Mouse (Mus musculus) ES-E14 (cell line): Measurements from ENCODE around the gene Cd163l1. TPM values are rescaled to one million over a fixed set of nuclear protein-coding genes. Genes with fewer than 3 reads are reported as not detected.

Source experiments
- DNase-seq: peaks from one replicate; pipeline ENCODE4 v3.0.0-alpha.2; 2013; ENCODE audit warnings: low read depth, low spot score
- H3K27ac ChIP-seq: 2 replicates; pipeline ENCODE4 v1.5.1; 2012; ENCODE audit warnings: low read depth, mild to moderate bottlenecking, low read length, moderate library complexity, mixed read lengths; ENCODE audit not compliant: poor library complexity, insufficient read depth, severe bottlenecking
- H3K36me3 ChIP-seq: 2 replicates; pipeline ENCODE4 v1.6.1; 2012; ENCODE audit warnings: mild to moderate bottlenecking, low read length, moderate library complexity, mixed read lengths; ENCODE audit not compliant: control insufficient read depth, poor library complexity, insufficient read depth, severe bottlenecking
- H3K4me1 ChIP-seq, 2 experiments: fragments of 150-350 bp in 1 of 2; sonication (generic) in 1 of 2; 2 replicates each; pipeline ENCODE4 v1.6.1; 2012; ENCODE audit warnings: low read length in 2 of 2, mild to moderate bottlenecking in 1 of 2, mixed read lengths in 1 of 2; ENCODE audit not compliant: control insufficient read depth in 2 of 2, insufficient read depth in 2 of 2, poor library complexity in 1 of 2
- H3K4me3 ChIP-seq, 2 experiments: fragments of 150-350 bp in 1 of 2; sonication (generic) in 1 of 2; 2 replicates each; pipeline ENCODE4 v1.5.1; 2012; ENCODE audit warnings: low read length in 2 of 2, low read depth in 1 of 2, mild to moderate bottlenecking in 1 of 2, mixed read lengths in 1 of 2; ENCODE audit not compliant: insufficient read depth in 1 of 2, poor library complexity in 1 of 2, severe bottlenecking in 1 of 2
- H3K9ac ChIP-seq: 2 replicates; pipeline ENCODE4 v1.6.1; 2012; ENCODE audit warnings: low read depth, mild to moderate bottlenecking, low read length, mixed read lengths; ENCODE audit not compliant: poor library complexity, insufficient read depth, severe bottlenecking
- H3K9me3 ChIP-seq: fragments of 150-350 bp; sonication (generic); 2 replicates; pipeline ENCODE4 v1.6.1; 2012; ENCODE audit warnings: low read depth, mild to moderate bottlenecking, low read length; ENCODE audit not compliant: control insufficient read depth, insufficient read depth
- CHD2 ChIP-seq: IDR thresholded peaks from 2 replicates; pipeline ENCODE4 v1.6.1; 2014; ENCODE audit warnings: mild to moderate bottlenecking, low read depth, low read length, inconsistent platforms
- HCFC1 ChIP-seq: IDR thresholded peaks from 2 replicates; pipeline ENCODE4 v1.6.1; 2012; ENCODE audit warnings: low read length, inconsistent platforms, borderline replicate concordance; ENCODE audit not compliant: insufficient read depth
- MAFK ChIP-seq: IDR thresholded peaks from 2 replicates; pipeline ENCODE4 v1.6.1; 2014; ENCODE audit warnings: mild to moderate bottlenecking, low read depth, low read length, inconsistent platforms; ENCODE audit not compliant: insufficient read depth
- ZC3H11A ChIP-seq: IDR thresholded peaks from 2 replicates; pipeline ENCODE4 v1.6.1; 2012; ENCODE audit warnings: low read depth, mild to moderate bottlenecking, inconsistent platforms, low read length, borderline replicate concordance
- ZNF384 ChIP-seq: IDR thresholded peaks from 2 replicates; pipeline ENCODE4 v1.6.1; 2012; ENCODE audit warnings: low read depth, low read length, inconsistent platforms
- in situ Hi-C, 2 experiments: fragments of 600-800 bp; cut with MboI; formaldehyde crosslinking; loops; one replicate each; pipeline ENCODE4 v1.15.1; 2025; ENCODE audit warnings: low sequenced_read_pairs in 2 of 2, inconsistent platforms in 1 of 2; ENCODE audit not compliant: unreplicated experiment in 2 of 2
- total RNA-seq: library from RNA; depleted of rRNA; stranded (reverse); fragments of 300-350 nt; gene quantifications from 2 replicates; pipeline ENCODE4 v1.2.3, GENCODE M21; 2012

Gene Cd163l1
- total RNA-seq, 1 experiment: not detected

GRCm38 (mm10) chr7:140180692-140181091 is 37.4 kb upstream of the Cd163l1 start:
- Histone ChIP-seq H3K9ac (no peak overlapping the region), H3K27ac (no peak overlapping the region), H3K36me3 (no peaks in the 10 kb centered on the region), H3K4me1 (no peaks in the 10 kb centered on the region), H3K9me3 (no peaks in the 10 kb centered on the region), H3K4me3 (no peak overlapping the region)
- DNase-seq: no peak
- no peak for TF ChIP-seq ZNF384
- no peak for TF ChIP-seq HCFC1
- TF ChIP-seq CHD2: no peak
- no peak for TF ChIP-seq ZC3H11A
- in situ Hi-C loops: no loop called here

- DNase-seq: no peak
- TF ChIP-seq CHD2 (no peak), HCFC1 (no peak), ZNF384 (no peak), MAFK (no peak), ZC3H11A (no peak)
- H3K4me1 ChIP-seq: no peaks in the 10 kb centered on the region
- no peak overlapping the region for H3K27ac ChIP-seq
- in situ Hi-C loops: no loop called here
- no peaks in the 10 kb centered on the region for H3K9me3 ChIP-seq
- no peaks in the 10 kb centered on the region for H3K36me3 ChIP-seq
- H3K4me3 ChIP-seq: no peak overlapping the region
- no peak overlapping the region for H3K9ac ChIP-seq
Measured at GRCm38 (mm10) chr7:140184206-140184605, 33.9 kb upstream of the Cd163l1 start.

GRCm38 (mm10) chr7:140186646-140187620 is 31.1 kb upstream of the Cd163l1 start:
- Histone ChIP-seq H3K9ac (no peak overlapping the region), H3K4me1 (no peaks in the 10 kb centered on the region), H3K9me3 (no peaks in the 10 kb centered on the region), H3K4me3 (no peak overlapping the region), H3K36me3 (no peaks in the 10 kb centered on the region), H3K27ac (no peak overlapping the region)
- in situ Hi-C loops: no loop called here
- TF ChIP-seq ZC3H11A (peak; percentile 84), ZNF384 (no peak), HCFC1 (no peak), CHD2 (no peak), MAFK (no peak)
- DNase-seq: peak; percentile 16

GRCm38 (mm10) chr7:140187721-140188390 is 30.2 kb upstream of the Cd163l1 start:
- no peaks in the 10 kb centered on the region for H3K9me3 ChIP-seq
- TF ChIP-seq MAFK (no peak), ZNF384 (no peak), HCFC1 (no peak), CHD2 (no peak), ZC3H11A (no peak)
- in situ Hi-C loops: no loop called here

More at GRCm38 (mm10) chr7:140187721-140188390, 30.2 kb upstream of the Cd163l1 start:
- Histone ChIP-seq H3K9ac (no peak overlapping the region), H3K4me3 (no peak overlapping the region), H3K4me1 (no peaks in the 10 kb centered on the region), H3K36me3 (no peaks in the 10 kb centered on the region), H3K27ac (no peak overlapping the region)
- DNase-seq: no peak
